Mouse (Mus musculus) urinary bladder, adult 18-20 months (tissue): ENCODE data around the gene Morf4l2.
"Not testable (repeated sequence)": the region's sequence is repeated elsewhere in the genome, so short reads cannot be mapped to it uniquely, and the experiment has no call there.

Experiments used
- DNase-seq, 2 experiments: peaks; one replicate each; pipeline ENCODE4 v3.0.0; 2022; ENCODE audit warnings: low spot score in 2 of 2, mixed read lengths in 2 of 2

Gene Morf4l2

DNA sequence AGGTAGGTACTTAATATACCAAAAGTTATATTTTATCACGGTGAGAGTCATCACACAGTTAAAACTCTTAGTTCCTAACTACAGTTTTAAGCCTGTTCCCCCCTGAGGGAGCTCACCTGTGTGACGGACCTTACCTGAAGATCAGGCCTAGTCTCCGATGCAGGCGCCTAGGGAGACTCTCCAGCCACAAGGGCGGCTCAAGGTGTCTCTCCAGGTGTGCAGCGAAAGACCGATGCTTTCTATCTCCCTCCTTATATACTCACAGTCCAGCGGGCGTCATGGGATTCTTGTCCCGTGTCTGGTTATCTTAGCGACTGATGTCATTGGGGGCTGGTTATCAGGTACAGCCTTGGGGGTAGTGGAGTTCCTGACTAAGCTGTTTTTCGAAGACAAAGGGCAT is at the start of gene Morf4l2:
Gene Morf4l2 (minus strand): TSS at position 232 of the 400 bp plus-strand sequence.
- no peak for DNase-seq

DNA sequence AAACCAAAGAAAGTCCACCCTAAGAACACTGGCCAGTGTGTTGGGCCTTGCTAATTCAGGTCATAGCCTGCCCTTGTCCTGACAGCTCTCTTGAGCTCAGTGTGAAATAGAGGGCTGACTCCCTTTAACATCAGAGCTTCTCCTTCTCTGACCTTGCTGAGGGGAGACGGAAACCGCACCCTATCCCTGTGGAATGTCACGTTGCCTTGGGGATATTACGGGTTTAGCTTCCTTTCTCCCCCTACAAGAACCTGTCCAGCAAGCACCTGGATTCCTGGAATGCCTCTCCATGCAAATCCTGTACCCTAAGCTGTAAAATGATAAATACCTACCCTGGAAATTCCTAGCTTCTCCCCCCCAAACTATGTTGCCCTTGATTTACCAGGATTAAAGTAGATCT is 46.0 kb upstream of the Morf4l2 start:
- no peak for DNase-seq

DNA sequence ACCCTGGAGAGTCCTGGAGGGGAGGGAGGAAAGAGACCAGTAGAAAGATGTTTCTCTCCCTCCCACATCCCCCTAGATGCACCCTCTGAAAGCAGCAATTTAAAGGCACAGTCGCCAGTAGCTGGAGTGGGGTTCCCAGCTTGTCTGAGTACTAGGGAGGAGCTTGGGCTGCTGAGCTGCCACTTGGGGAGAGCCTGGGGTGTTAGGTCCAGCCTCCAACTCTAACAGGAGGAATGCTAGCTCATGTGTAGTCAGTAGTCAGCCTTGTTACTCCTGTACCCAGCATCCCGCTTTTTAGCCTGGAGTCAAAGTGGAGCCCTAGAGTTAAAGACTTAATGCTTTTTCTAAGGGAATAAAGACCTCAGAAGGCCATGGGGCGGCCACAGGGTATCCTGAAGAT is 36.6 kb upstream of the Morf4l2 start, which contains the start of gene Glra4:
Gene Glra4 (minus strand): TSS at position 101 of the 400 bp plus-strand sequence.
- no peak for DNase-seq

DNA sequence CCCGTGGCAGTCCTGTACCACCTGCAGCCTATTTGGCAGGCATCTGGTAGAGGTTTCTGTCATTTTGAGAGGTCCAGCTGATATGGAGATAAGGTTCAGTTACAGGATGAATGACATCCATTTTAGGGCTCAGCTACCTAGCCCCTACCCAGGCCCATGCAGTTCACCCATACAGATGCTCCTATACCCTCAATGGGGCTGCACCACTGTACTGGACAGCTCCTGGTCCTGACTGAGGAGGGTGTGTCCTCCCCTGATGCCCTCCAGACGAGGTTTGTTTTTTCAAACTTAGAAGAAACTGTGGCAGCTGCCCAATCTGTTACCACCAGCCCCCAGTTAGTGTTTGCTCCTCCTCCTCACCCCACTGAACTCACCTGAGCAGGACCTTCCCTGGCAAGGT is 35.8 kb upstream of the Morf4l2 start:
- no peak for DNase-seq

DNA sequence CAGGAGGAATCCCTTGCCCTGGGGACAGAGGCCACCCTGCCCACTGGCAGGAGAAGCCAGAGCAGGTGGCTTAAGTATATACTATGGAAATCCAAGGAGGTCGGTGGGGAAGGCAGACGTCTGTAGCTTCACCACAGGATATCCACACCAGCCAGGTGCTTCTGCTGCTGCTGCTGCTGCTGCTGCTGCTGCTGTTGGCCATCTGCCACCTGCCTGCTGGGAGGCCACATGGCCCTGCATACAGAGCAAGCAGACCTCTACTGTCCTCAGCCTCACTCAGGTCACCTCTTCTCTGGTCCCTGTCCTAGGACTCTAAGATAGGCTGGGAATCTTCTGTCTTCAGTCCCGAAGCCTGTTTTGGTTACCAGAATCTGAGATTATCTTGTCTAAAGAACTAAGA is 34.6 kb upstream of the Morf4l2 start:
- DNase-seq: no peak

DNA sequence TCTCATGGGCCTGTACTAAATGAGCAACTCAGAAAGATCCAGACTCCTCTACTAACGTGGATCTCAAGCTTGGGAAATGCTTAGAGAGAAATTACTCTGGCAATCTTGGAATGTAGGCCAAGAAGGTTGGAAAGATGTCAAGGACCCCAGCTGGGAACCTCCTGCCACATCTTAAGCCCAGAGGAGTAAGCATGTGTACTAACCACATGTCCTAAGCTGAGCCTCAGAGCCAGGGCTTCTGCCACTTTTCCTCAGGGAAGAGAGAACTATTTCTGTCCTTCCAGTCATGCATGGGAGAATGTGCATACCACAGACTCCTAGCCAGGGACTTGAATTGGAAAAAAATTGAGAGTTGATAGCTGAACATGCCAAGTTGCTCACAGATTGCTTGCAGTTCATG is 29.5 kb upstream of the Morf4l2 start:
- DNase-seq: no peak

DNA sequence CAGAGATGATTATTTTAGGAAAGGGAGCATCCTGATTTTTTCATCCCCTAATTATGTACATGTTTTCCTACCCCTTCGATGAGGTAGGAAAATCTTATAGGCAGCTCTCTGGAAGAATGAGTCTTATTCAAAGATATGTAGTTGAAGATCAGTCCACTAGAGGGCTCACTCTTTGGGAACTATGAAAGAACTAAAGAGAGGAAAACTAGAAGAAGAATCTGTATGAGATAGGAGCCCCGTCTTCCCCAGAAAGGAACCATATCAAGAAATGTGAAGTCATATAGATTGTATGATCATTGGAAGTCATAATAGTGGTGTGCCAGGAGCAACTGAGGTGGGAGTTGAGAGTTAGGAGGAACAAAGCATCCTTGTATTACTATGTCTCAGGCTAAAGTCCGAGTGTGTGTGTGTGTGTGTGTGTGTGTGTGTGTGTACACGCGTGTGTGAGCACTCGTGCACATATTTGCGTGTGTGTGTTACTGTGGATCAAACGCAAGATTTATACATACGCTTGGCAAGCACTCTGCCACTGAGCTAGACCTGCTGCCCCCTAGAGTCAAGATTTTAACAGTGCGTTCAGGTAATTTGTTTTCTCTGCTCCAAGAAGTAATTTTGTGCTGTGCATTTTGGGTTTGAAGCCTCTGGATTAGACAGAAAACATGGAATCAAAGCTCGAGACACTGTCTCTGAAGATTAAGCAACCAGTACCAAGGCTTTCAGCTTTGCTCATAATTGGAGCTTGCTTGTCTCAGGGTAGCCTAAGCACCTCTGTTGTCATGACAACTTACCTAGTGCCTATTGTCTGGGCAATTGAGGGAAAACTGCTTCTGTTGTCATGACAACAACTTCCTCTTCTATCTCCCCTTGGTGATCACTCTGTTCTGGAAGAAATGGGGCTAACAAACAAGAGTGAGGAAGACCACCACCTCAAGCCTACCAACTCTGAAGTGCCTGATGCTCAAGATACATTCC is 17.9 kb upstream of the Morf4l2 start:
- no peak for DNase-seq

DNA sequence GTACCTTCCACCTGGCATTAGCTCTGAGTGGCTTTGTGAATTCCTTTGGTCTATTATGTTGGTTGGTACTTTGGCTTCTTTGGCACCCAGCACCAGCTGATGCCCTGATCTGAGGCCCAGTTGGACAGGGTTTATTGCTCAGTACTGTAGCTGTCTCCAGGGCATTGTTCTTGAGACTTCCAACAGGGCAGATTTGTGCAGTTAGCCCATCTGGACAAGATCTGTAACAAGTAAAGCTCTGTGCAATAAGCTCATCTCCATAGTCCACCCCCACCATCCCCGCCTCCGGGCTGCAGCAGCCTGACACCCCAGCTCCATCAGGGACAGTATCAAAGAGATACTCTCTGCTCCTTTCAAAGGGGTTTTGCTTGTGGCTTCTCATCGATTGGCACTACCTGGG is 12.0 kb upstream of the Morf4l2 start:
- no peak for DNase-seq

DNA sequence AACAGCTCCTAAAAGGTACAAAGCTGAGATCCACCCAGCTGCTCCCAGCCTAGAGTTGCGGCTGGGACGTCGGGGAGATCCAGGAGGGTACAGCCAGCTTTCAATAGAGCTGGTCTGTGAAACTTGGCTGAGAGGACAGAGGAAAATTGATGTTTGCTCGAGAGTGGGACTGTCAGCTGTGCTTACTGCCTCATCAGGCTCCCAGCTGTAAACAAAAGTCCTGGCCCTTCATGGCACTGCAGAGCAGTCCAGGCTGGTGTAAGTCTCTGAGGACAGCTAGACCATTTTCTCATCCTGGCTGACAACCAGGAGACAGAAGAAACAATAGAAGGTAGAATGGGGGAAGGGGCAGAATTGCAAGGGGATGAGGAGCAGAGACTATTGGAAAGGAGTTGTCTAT is 5.8 kb upstream of the Morf4l2 start:
- no peak for DNase-seq

DNA sequence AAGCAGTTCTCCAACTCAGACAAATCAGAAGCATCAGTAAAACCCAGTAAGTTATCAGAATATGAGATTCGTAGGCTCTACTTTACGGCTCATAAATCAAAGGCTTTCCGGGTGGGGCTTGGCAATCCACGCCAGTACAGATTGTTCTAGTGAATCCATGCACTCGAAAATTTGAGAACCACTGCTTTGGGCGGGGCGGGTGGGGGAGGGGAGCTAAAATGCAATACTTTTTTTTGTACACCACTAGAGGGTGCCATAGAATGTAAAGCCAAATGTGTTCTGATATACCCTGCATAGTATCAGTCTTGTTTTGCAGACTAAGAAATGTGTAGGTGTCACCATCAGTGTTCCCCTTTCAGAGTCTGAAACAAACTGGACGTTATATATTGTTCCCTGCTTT is 1.2 kb upstream of the Morf4l2 start:
- no peak for DNase-seq

DNA sequence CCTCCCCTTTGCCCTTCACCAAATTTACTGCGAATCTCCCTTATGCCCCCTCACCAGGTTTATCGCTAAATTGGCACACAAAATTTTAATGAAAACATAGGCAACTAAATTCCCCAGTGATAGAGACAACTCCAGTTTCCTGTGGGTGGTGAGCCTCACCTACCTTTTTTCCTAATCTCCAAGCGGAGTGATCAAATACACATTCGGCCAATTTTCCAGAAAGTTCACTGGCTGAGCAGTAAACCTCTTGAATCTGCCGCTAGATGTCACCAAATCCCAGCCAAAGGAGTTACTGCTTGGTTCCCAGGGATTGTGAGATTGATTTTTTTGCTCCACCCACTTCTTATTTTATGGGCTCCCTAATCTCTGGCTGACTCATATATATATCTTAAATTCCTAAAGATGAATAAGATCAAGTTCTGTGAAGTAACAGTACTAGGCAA is 808 bp downstream of the Morf4l2 start:
- DNase-seq: peak; percentile 8 to 37

DNA sequence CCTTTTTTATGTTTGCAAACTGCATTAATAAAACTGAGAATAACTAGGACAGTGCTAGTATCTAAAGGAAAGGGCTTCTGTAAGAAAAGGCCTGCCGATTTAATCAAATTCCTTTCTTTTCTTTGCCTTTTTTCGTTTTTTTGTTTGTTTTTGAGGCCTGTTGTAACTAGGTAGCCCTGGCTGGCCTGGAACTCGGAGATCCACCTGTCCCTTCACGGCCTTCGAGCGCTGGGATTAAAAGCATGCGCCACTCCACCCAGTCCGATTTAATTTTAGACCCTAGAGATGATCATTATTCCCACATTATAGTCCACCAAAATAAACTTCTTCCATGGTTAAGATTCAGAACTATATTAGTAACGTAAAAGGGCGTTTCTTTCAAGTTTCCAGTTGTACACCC is 1.2 kb downstream of the Morf4l2 start:
- DNase-seq: peak in 1 of 2 experiments; percentile 9

DNA sequence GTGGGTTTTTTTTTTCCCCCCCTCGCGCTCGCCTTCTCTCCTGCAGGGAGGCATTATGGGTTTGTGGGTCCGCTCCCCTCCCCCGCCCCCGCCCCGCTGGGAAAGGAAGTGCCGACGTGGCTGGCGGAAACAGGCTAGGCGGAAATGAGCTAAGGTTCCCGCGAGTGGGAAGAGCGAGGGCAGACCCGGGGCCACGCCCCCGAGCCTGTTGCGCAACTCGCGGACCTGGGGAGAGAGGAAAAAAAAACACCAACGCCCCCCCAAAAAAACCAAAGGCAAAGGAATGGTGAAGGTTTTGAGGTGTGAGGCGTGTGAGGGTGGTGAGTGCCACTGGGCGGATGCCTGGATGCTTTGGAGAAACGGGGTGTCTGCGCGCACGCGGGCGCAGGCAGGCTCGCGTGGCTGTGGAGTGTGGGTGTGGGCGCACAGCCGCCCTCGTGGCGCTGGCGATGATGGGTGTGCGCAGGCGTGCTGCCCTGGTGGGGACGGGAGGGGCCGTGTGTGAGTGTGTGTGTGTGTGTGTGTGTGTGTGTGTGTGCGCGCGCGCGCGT is 1.8 kb downstream of the Morf4l2 start:
- DNase-seq: peak; percentile 63 to 66

DNA sequence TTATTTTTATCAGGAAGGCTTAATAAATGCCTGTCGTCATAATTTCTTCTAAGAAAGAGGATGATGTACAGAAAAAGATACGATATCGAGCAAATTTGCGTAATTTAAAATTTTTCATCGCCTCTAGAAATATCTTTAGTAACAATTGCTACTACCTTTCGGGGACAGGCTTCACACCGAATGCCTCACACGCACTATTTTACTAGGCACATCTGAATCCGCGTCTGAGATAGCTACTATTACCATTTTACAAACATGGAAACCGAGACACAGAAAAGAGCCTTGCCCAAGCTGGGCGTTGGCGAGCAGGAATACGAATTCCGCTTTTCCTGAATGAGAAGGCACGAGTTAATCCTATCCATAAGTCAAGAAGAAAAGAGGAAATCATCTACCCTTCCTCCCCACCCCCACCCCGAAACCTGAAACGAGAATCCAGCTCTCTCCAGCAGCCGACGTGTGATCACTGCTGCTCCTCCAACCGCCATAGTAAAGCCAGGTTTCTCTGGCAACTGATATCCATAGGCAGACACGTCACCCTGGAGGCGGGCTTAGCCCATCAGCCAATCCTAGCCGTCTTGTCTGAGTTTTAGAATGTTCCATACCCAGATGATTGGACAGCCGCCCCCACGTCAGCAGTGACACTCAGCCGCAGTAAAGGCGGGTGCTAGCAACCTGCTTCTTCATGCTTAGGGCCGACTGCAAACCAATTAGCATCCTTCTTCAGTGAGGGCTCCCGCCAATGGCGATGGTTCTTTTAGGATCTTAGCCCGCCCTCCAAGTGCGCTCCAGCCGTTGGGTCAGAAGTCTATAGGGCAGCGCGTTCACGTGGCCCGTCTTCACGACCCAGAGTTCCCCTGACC is 2.5 kb downstream of the Morf4l2 start:
- peak; percentile 52 to 89 for DNase-seq

DNA sequence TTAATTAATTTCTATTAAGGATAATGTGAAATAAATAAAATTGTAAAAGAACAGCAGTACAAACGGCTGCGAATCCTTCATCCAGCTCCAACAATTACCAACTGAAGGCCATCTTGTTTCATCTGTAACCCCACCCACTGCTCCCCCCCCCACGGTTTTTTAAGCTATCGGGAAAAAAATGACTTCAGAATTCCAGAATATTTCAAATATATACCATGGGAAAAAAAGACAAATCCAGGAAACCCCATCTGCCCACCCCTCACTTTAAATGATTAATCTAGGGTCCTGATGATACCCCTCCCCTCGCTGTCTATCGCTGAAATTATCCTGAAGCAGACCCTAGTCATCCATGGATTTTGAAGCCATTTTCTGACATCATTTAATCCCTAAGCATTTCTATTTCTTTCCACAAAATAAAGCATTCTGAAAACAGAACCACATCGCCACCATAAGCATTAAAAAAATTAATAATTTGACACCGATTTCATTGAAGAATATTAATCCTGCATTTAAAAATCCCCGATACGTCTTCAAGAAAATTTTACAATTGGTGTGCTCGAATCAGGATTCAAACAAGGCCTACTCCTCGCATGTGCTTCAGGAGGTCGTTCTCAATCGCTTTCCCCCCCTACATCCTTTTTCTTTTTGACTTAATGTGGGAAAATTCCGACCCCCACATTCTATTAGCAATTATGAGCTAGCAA is 3.3 kb downstream of the Morf4l2 start:
- DNase-seq: no peak

DNA sequence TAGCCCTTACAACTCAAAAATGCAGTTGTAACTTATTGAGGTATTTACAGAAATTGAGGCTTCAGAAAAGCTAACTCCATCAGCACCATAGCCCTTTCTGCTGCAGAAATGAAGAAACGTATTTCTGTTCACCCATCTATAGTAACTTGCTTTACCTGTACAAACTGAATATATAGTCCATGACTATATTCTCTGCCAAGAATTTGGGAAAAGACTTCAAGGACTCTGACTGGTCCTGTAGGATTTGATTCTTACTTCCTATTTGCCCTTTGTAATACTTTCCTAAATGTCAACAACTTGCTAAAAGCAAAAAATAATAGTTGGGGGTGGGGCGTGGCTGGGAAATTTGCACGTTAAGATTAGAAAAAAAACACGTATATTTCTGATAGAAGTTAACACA is 11.5 kb downstream of the Morf4l2 start:
- DNase-seq: no peak

DNA sequence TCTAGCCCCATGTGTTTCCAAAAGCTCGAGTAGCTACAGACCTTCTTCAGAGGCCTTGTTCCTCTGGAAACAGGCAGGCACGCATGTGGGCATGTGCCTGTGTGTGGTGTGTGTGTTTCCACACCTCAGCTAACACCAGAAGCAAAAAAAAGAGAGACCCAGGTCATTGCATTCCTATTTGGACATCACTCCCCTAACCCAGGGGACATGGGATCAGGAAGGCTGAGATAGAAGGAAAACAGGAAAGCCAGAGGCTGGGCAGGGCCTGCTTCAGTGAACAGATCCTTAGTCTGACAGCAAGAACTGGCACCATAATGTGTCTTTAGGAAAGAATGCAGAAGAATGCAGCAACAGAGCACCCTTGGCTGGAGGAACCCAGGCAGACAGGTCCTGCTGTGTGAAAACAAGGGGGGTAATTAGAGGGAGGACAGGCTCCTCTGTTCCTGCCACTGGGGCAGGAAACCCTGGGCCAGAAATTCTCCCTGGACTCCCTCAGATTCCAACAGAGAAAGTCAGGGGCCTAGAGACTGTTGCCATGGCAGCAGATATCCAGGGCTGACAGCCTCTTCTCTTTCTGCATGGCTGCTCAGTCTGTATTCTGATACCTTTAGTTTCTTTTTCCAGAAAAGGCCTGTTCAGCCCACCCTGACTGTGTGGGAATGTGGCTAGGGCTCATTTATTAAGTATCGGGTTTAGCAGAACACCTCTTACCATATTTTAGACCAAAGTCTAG is 28.6 kb downstream of the Morf4l2 start:
- not testable (repeated sequence) for DNase-seq

DNA sequence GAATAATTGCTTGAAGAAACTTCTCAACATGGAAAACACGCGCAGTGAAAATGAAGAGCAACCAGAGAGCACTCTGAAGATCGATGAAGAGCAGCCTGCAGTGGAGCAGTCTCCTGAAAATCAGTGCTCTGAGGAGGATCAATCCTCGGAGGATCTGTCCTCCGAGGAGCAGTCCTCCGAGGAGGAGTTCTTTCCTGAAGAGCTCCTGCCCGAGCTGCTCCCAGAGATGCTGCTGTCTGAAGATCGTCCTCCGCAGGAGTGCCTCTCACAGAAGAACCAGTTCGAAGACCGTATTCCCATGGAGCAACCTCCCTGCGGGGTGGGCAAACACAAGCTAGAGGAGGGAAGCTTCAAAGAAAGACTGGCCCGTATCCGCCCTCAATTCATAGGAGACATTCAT is 34.7 kb downstream of the Morf4l2 start:
- no peak for DNase-seq

DNA sequence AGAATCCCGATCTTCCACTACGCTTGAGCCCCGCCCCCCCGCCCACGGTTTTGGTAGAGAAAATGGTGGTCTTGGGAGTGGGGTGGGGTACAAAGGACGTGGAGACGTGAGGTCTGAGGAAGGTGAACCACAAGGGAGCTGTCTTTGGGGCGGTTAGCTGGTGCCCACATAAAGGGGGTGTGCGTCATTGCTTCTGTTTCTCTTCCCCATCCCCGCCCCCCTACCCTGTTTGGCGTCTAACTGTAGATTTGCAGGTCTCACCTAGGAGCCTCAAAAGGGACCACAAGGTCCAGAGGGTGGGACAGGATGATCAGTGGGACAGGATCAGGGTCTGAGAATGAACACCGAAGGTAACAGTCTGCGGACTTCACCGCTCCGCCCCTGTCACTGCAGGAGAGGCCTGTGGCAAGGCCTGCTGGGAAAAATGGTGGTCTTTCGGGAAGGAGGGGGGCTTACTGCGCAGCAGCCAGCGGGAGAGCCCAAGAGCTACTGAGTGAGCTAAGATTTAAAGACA is 35.3 kb downstream of the Morf4l2 start:
- peak; percentile 5 to 16 for DNase-seq

DNA sequence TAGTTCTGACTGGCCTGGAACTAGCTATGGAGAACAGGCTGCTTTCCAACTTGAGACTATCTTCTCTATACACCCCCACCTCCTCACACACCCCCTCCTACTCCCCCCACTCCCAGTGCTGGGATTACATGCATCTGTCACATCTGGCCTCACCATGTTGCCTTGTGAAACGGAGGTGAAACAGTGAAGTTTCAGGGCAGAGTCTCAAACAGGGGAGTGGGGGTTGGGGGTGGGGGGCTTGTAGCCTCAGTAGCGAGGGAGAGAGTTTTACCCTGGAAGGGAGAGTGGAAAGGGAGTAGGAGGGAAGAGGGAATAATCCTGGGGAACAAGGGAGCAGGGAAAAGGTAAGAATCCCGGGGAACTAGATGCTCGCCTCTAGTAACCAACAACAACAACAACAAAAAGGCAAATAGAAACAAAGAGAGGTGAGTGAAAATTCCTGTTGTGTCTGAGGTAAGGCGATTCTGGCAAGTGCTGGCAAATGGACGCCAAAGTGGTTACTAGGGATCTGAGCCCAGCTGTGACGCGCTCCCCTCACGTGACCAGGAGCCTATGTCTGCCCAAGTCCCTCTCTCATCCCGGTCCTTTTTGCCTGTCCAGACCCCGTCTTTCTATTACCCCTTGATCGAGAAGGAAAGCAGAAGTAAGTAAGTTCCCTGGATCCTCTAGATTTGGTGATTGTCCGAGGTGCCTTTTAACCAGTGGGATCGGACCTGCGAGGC is 35.9 kb downstream of the Morf4l2 start, which contains the start of gene Tceal1:
Gene Tceal1 (plus strand): TSS at position 537 of the 722 bp plus-strand sequence.
- peak; percentile 26 to 30 for DNase-seq
